Mouse (Mus musculus): ENCODE data around the gene Prcp. TPM values are rescaled to one million over a fixed set of nuclear protein-coding genes. Genes with fewer than 3 reads are reported as not detected.

Prcp gene
- polyA plus RNA-seq, 1 experiment from 2014 or later, result 24.3 TPM

DNA sequence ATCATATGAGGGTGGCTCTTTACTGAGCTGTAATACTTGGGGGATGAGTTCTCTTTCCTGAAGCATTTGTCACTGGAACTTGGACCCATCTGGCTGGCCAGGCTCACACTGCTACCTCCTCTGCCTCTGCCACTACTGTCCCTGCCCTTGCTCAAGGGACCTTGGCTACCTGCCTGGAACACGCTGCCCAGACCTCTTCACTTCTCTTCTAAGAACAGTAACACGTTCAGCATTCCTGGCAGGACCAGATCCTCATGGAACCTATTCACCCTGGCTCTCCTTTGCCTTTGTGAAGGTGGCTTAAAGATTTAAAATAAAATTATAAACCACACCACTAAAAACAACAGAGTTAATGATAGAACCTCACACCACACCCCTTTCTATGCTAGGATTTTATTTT lies 107.6 kb downstream of the Prcp start:
- H3K4me1 ChIP-seq (ENCODE audit: control insufficient read depth, insufficient read depth, low read length), result no peaks in the 10 kb centered on the region
- WGBS, result 69% methylated on average over 2 of the region's 2 CpGs

More for the DNA sequence above, 107.6 kb downstream of the Prcp start:
- Histone ChIP-seq H3K27me3 (ENCODE audit: control insufficient read depth, insufficient read depth, low read length) (no peaks in the 10 kb centered on the region), H3K9me3 (replicated peaks; ENCODE audit: control insufficient read depth, low read length) (no peaks in the 10 kb centered on the region), H3K9ac (ENCODE audit: low read length) (no peak overlapping the region), H3K4me3 (replicated peaks; ENCODE audit: low read length) (no peak overlapping the region), H3K27ac (ENCODE audit: low read length) (no peak overlapping the region), H3K36me3 (ENCODE audit: control insufficient read depth, insufficient read depth, low read length) (no peaks in the 10 kb centered on the region), H3K4me2 (ENCODE audit: low read depth, low read length) (no peak overlapping the region)
- no peak for ATAC-seq (ENCODE audit: insufficient read depth, low FRiP score)

Other genes starting within 250 kb of the Prcp start
- gene Ankrd42, start 237.3 kb upstream of the Prcp start, polyA plus RNA-seq (2015; fragmentation: Nextera tagmentation; extraction: Ambion mirVana), result 3.9 and 5.3 TPM in 2 replicates
- gene Pcf11, start 204.5 kb upstream of the Prcp start, polyA plus RNA-seq (2015; fragmentation: Nextera tagmentation; extraction: Ambion mirVana), result 17.0 and 21.2 TPM in 2 replicates
- gene Rab30, start 132.9 kb upstream of the Prcp start, polyA plus RNA-seq (2015; fragmentation: Nextera tagmentation; extraction: Ambion mirVana), result 20.9 and 24.1 TPM in 2 replicates
- gene Ddias, start 223 bp upstream of the Prcp start, polyA plus RNA-seq (2015; fragmentation: Nextera tagmentation; extraction: Ambion mirVana), result 9.2 and 10.6 TPM in 2 replicates
- gene Fam181b, start 205.4 kb downstream of the Prcp start, polyA plus RNA-seq (2015; fragmentation: Nextera tagmentation; extraction: Ambion mirVana), result 1.9 and 2.9 TPM in 2 replicates

All from stomach, embryonic 16.5 days (tissue).